Mouse (Mus musculus) left cerebral cortex, postnatal 14 days (tissue): Measurements from ENCODE around the gene Exosc8. TPM values are rescaled to one million over a fixed set of nuclear protein-coding genes. Genes with fewer than 3 reads are reported as not detected.

Source experiments
- DNase-seq, 2 experiments: peaks; one replicate each; pipeline ENCODE4 v3.0.0; 2021 to 2022; ENCODE audit warnings: low spot score in 2 of 2, mixed read lengths in 1 of 2
- intact Hi-C: fragments of 180-260 bp; cut with DNase I; formaldehyde crosslinking; loops from one replicate; pipeline ENCODE4 v1.15.1; 2025
- total RNA-seq, 2 experiments: library from RNA; stranded (reverse); gene quantifications; 2 replicates each; pipeline ENCODE4 v1.2.3; 2021

The Exosc8 gene
- total RNA-seq, 2 experiments from 2014 or later: 24.4 to 33.0 TPM

- DNase-seq: peak; percentile 93
- intact Hi-C loops: loop anchor here (5.0 kb wide), 1 partner anchor 535 kb away; the partner anchor contains the start of gene Trpc4
Measured at GRCm38 (mm10) chr3:54692202-54693055, 42.8 kb downstream of the Exosc8 start, which contains the start of gene Supt20. Supt20 (plus strand) TSS chr3:54692807.

GRCm38 (mm10) chr3:54689091-54689490 lies 46.1 kb downstream of the Exosc8 start:
- DNase-seq: no peak
- intact Hi-C loops: loop anchor here (5.0 kb wide), 2 partner anchors 332 to 952 kb away; no protein-coding TSS in a partner anchor

GRCm38 (mm10) chr3:54687245-54687644 lies 47.9 kb downstream of the Exosc8 start:
- intact Hi-C loops: loop anchor here (5.0 kb wide), 2 partner anchors 330 to 950 kb away; no protein-coding TSS in a partner anchor
- DNase-seq: no peak

- no peak for DNase-seq
- intact Hi-C loops: loop anchor here (5.0 kb wide), 2 partner anchors 328 to 948 kb away; no protein-coding TSS in a partner anchor
Measured at GRCm38 (mm10) chr3:54685202-54685601, 50.0 kb downstream of the Exosc8 start.

- intact Hi-C loops: no loop called here
- DNase-seq: no peak
Measured at GRCm38 (mm10) chr3:54681310-54682204, 53.6 kb downstream of the Exosc8 start.

Other genes starting within 250 kb of the Exosc8 start
- gene Supt20, start 42.6 kb downstream of the Exosc8 start, total RNA-seq: 10 to 100 TPM; 37.6 to 43.5 TPM
- gene Gm21958, start 21.0 kb downstream of the Exosc8 start, total RNA-seq: not detected
- 10 to 100 TPM; 20.2 to 21.0 TPM for gene Alg5, start 146 bp upstream of the Exosc8 start, total RNA-seq
- gene Smad9, start 20.2 kb upstream of the Exosc8 start, total RNA-seq: 1 to 10 TPM; 6.1 to 6.2 TPM
- 10 to 100 TPM; 52.8 to 53.6 TPM for gene Rfxap, start 72.4 kb upstream of the Exosc8 start, total RNA-seq
- gene Sertm1, start 180.5 kb upstream of the Exosc8 start, total RNA-seq: 10 to 100 TPM; 29.0 to 39.8 TPM